Mouse (Mus musculus) spleen, postnatal 14 days (tissue): ENCODE measurements around the gene Qtrt2.

ENCODE experiments used
- DNase-seq, 2 experiments: peaks; one replicate each; pipeline ENCODE4 v3.0.0; 2021 to 2022; ENCODE audit warnings: low spot score in 2 of 2

Qtrt2 gene

DNA sequence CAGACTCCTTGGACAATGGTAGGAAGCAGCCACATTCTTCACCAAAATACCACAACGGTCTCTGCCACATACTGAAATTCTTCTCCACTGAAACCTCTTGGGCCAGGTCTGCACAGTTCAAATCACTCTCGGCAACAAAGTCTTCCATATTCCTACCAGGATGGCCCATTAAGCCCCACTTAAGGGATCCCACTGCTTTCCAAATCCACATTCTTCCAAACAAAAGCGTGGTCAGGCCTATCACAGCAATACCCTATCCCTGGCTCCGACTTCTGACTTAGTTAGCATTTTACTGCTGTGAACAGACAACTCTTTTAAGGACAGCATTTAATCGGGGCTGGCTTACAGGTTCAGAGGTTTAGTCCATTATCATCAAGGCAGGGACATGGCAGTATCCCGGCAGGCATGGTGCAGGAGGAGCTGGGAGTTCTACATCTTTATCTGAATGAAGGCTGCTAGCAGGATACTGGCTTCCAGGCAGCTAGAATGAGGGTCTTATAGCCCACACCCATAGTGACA is at the start of gene Qtrt2:
Gene Qtrt2 (minus strand): TSS at position 469 of the 519 bp plus-strand sequence.
- DNase-seq: no peak

DNA sequence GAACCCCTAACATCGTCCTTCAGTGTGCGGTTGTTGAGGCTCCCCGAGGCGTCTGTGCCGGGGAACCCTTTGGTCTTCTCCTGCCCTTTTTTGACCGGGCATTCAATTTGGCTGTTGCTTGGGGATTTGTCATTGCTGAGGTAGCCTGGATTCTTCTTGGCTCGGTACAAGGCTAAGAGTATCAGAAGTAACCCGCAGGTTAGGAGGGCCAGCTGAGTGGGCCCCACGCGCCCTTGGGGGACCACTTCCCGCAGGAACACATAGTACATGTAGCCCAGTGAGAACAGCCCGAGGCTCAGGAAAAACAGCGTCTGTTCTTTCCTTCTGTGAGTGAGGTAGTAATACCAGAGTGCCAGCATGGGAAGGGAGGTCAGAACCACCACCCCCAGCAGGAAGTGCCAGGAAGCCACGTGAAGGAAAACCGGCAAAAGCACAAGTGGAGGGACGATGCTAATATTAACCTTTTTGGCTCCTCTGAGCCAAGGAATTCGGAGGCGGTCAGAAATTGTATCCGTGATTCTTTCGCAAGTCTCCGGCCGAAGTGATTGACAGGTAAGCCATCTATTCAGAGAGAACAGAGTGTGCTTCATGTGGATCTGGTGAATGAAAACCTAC is 47.1 kb upstream of the Qtrt2 start:
- DNase-seq: no peak

DNA sequence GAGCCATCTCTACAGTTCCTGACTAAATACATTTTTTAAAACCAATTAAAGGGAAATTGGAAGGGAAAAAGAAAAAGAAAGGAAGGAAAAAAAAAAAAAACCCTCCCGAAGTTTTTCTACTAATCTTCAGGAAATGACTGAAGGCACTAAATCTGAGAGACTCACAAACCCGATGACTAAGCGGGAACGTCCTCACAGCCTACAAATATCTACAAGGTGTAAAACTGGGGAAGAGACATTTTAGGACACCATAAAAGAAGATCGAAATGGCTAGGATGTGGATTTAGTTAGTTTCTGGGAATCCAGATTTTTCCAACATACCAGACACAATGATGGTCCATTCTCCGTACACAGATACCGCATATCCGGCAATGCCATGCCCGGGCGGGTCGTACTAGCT is 46.5 kb upstream of the Qtrt2 start:
- no peak for DNase-seq

DNA sequence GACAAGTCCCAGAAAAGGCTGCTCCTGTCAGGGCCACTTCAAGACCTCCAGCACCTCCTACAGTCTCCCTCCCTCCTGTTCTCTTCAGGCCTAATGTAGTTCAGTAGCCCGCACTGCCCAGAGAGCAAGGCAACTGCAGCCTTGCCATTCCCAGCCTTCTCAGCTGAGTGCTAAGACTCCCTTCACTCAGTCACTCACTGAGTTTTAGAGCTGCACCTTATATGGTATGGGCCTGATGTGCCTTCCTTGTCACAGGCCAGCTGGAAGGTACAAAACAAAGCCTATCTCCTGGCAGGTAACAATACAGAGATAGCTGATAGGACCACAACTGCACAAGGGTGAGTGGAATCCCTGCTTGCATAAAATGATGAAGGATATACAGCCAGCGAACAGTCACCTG is 45.8 kb upstream of the Qtrt2 start:
- DNase-seq: no peak

DNA sequence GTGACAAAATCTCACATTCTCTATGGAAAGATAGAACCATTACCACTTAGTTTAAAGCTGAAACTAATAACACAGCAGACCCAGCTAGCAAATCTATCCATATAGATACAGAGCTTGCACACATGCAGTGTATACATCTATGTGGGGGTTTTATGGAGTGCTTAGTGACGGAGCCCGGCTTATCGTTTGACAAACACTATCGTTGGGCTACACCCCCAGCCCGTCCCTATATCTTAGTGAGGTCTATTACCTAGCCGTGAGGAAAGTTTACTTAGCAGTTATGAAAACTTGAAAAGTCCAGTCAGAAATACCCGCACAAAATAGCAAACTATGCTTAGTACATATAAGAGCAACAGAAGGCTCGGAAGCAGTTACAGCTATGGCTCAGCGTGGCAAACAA is 45.1 kb upstream of the Qtrt2 start:
- no peak for DNase-seq

DNA sequence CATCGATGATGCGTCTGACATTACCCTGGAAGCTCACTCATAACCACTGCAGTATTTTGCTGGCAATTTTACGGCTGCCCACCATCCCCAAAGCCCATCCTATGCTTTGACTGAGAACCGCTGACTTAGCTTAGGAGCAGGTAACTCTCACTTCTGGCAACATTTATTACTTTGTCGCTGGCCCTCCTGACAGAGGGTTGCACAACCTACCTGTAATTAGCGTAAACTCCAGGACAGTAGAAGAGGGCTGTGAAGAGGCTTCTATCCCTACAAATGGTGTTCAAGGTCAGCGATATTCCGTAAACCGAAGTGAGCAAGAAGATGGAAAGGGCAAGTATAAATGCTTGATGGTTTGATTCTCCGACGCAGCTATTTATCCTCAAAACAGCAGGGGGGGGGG is 44.6 kb upstream of the Qtrt2 start:
- DNase-seq: no peak

DNA sequence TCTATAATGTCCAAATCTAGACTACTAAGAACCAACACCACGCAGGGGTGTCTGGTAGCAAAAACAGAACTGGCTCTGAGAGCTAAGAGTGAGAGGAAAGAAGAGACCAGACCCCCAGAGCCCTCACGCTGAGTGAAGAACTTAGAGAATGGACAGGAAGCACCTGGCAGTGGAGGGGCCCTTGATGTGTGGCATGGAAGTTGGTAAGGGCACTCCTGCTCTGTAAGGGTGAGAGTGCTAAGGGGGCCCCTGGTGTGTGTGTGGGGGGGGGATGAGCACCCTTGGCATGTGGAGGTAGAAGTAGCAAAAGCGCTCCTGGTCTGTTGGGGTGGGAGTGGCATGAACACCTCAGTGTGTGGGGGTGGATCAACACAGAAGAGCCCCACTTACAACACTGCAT is 43.8 kb upstream of the Qtrt2 start:
- no peak for DNase-seq

DNA sequence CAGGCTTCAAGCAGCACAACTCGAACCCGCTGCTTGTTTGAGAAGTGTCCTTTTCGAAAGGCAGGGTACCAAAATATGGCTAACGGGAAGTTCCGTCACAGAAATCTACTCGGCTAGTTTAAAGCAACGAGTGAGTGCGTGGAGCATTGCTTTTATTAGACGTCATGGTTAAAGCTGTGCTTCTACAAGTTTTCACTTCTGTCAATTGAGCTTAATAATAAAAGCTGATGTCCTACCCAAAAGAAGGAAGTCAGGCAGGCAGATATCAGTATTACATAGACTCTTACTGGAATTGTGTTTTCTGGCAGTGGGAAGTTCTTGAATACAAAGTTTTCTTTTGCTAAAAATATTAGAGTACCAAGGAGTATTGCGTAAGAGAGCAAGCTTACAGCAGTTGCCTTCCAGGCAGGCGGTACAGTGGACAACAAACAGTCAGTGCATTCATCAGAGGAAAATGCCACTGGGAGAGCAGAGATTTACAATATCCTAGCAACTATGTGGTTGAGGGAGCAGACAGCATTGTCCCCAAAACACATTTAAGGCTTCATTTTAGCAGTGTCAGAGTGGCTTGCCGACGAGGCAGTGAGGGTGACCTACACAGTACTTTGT is 39.3 kb upstream of the Qtrt2 start:
- DNase-seq: no peak

DNA sequence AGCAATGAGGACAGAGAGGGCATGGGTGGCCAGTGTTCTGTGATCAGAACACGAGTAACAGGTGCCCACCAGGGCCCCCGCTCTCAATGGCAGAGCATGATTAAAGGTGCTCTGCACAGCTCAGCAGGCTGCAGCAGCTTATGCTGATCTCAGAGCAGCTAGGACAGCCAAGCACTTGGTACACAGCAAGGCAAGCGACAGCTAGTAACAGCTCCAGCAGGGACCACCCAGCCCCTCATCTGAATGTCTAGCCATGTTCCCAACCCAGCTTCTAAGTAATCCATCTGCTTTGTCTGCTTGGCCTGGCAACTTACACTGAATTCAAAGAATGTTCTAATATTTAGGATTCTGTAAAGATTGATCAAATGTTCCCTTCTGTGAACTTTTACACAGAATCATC is 37.2 kb upstream of the Qtrt2 start:
- DNase-seq: no peak

DNA sequence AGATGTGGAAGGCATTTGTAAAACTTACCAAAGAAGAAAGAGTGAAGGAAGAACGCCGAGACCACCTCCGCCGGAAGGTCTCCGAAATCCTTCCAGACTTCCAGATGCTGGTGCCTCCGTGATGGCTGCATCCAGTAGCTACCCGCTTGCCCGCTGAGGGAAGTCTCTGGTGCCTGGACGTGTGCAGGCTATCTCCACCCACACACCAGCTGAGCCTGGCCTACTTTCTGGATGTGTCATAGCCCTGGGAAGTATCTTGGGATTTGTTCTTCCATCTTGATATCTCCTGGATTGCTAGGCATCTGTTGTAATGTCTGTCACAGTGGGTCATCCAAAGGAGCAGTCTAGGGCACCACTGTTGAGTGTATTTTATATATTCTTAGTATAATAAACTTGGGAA is 36.7 kb upstream of the Qtrt2 start:
- DNase-seq: no peak

DNA sequence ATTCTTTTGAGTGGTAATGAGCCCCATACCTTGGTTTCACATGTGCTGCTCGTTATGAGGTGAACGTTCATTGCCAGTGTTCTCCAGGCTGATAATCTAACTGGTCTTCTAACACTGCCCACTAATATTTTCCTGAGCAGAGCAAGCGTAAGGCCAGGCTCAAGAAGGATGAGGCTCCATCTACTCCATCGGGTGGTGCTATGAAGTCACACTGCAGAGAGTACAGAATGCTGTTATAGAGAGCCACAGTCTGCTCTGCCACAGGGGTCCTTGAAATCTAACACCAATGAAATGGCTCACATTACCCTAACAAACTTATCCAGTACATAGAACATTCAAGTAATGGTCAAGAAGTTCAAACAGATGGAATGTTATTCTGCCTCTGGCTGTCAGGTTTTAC is 31.4 kb upstream of the Qtrt2 start:
- no peak for DNase-seq

DNA sequence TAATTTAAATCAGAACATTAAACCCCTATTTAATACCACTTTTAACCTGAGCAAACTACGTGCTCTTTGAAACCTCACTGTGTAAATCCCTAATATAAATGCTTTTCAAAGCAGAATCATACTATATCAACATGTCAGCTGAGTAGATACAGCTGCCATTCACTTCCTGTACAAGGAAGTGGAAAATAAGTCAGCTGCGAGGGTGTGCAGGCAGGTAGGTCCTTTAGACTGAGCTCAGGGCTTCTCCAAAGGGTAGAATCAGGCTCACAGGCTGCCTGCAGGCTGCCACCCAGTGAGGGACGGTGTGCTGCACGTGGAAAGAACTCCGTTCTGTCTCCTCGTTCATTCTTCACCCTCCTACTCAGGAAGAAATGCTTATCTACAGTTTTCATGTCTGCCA is 28.3 kb upstream of the Qtrt2 start:
- DNase-seq: no peak

DNA sequence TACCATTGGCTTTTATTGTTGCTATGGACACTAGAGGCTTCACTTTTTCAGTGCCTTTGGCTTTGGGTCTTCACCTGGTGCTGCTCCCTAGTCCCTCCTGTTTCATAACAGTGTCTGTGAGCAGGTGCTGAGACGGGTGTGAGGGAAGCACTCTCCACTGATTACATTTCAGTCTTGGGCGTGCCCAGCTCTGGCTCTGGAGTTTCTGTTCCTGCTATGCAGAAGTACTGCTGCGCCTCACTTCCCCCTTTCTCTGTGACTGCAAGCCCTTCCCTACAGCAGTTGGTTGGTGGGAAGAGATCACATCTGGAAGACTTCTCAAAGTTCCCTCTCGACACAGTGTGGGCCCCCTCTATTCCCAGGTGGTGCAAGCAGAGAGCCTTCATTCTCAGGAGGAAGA is 25.0 kb upstream of the Qtrt2 start:
- peak in 1 of 2 experiments; percentile 43 for DNase-seq

DNA sequence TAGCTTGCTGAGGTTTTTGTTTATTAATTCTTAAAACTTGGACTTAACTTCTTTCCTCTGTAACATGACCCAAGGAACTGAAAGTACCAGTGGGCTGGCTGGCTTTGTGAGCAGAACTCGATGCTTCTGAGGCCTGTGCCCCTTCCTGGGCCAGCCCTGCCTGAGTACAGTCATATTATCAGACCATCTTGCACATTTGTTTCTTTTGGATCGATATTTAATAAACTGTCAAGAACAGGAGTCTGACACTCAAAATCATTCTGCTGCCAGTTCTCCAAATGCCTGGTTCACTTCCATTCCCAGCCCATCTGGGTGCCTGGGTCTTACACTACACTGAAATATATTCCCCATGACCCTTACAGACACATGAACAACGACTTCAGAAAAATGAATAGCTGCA is 19.3 kb upstream of the Qtrt2 start:
- no peak for DNase-seq

DNA sequence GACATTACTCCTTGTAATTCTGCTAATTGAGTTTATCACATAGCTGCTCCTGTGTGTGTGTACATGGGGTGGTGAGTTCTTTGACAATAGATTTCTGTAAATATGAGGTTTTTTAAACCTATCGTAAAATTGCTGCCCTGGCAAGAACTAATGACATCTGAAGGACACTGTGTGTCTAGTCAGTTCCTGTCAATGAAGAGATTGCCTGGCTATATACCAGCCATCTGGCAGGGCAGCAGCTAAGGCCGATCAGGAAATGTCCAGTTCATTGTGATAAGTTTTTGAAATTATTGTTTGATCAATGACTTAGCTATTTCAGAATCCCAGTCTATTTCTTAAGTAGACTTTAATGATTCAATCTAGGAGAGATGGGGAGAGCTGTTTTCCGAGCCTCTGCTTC is 18.7 kb upstream of the Qtrt2 start:
- DNase-seq: no peak

DNA sequence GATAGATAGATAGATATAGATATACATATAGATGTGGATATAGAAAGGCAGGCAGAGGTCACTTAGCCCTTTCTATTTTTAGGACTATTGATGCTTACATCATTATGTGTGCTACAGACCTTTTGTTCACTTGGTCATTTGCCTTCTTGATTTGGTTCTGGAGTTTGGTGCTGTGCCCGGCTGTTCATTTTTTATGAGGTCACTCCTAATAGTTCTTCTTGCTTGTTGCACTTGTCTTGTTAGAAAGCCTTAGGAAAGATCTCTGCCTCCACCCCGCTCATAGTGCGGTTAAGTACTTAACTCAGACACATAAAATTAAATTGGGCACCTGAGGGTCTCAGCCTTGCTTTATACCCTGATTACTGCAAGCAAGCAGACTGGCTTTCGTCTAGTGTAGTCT is 14.2 kb upstream of the Qtrt2 start:
- no peak for DNase-seq

DNA sequence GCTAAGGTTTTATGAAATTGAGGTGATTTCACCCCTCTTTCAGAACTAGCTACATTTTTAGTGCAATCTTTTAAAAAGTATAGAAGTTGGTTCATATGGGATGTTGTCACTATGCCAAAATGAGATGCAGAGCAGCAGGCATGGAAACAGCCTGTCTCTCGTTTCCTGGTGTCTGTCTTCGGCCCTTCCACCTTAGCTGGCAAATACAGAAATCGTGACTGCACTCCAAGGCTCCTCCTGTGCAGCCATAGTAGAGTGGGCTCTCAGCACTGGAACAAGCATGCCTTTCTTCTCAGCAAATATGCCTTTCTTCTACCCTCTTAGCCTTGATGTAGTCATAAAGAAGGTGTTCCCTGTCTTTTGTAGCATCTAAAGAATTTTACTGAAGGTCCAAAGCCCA is 9.3 kb upstream of the Qtrt2 start:
- DNase-seq: no peak

DNA sequence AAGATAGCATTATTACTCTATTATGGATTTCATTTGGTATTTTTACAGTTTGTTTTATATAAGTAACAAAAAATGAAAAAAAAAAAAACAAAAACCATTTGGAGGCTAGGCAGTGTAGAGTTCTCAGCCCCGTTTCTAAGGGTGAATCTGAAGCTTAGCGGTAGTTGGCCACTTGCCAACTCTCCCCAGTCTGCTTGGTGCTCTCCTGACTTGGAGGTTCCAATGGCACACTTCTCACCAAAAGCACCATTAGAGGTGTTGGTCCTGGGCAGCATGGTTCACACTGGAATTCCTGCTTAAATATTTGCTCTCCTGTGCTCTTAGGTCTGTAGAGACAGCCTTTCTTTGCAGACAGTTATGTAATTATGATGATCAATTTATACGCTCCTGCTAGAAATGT is 8.8 kb upstream of the Qtrt2 start:
- DNase-seq: no peak

DNA sequence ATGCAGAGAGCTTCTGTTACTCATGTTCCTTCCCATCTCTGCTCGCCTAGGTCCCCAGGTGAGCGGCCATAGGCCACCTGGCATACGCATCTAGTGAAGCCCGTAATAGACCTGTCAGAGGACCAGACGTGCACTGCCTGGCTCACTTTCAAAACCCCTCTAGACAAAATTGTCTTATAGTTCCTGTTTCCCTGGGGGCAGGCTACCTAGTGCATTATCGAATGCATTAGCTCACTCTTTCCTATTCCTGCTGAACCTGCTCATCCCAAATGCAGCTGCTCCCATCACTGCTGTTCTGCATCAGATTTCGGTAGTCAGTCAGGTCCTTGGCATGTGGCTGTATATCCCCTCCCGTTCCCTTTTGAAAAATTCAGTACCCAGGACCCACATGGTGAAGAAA is 8.2 kb upstream of the Qtrt2 start:
- no peak for DNase-seq

DNA sequence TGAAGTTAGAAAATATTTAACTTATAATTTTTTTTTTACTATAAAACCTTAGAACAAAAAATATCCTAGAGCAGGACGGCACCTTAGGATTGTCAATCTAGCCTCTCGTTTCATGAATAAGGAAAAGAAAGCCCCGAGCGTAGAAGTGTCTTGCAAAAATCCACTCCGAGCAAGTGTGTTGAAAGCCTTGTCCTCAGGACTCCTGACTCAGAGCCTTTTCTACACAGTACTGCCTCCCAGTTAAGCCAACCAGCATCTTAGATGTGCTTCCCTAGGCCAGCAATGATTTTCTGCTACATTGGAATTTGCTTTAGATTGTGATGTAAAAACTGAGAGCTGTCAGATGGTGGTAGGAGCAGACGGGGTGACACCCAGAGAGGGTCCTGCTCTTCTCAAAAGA is 6.4 kb upstream of the Qtrt2 start:
- no peak for DNase-seq

DNA sequence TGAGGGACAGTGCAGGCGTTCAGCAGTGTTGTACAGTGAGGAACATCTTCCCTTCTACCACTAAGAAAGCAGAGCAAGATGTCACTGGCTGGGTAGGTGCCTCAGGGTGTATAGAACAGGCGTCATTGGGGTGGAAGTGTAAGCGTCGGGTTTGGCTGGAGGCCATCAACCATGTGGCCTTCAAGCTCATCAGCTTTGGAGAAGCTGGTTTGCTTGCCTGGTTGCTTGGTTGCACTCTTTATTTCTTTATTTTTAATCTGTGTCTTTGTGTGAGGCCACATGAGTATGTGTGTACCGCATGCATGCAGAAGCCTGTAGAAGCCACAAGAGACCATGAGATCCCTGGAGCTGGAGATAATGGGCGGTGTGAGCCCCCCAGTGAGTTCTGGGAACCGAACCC is 5.7 kb upstream of the Qtrt2 start:
- no peak for DNase-seq

DNA sequence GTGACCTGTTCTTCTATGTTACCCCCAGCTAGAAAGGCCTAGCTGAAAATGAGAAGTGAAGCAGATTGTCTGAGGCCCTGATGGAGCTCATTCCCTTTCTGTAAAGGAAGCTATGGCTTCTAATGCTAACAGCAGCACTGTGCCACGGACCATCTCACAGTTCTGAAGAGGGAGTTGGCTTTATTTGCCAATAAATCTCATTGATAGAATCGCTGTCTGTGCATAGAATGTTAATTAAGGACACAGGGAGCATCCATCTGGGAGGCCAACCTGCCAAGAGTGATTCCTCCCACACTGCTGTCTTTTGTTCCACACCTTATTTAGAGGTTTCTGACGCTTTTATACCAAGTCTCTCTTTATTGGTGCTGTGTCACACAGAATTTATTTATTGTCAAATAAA is 4.9 kb upstream of the Qtrt2 start:
- DNase-seq: no peak

DNA sequence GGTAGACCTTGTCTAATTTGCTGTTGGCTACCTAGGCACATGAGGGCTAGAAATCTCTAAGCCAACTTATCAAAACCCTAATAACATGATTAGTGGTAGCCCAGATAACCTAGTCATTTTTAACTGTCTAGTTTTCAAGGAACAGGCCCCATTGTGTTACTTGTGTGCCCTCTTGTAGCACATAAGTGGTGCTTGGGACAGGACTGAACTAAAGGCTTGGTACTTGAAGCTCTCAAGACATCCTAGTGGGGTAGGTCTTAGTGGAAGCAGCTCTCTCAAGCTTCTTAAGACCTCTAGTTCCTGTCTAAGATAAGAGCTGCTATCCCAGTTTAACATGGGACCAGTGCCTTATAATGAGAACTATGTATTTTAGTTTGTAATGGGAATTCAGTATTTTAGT is 4.0 kb upstream of the Qtrt2 start:
- no peak for DNase-seq

DNA sequence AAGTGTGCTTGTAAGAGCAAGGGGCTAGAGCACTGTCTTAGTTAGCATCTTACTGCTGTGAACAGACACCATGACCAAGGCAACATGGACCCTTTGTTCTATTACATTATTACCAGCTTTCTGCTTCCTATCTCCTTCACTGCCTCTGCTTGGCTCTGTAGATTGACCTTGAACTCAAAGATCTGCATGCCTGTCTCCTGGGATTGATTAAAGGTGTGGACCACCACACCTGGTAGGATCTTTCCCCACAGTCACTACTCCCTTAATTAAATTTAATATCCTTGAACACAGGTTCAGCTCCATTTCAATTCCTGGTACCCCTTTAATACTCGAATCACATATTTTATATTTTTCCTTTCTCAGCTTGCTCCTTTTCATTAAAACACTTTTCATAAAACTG is 763 bp downstream of the Qtrt2 start:
- DNase-seq: no peak
